Mouse (Mus musculus): ENCODE data around the gene 2410137M14Rik.

DNA sequence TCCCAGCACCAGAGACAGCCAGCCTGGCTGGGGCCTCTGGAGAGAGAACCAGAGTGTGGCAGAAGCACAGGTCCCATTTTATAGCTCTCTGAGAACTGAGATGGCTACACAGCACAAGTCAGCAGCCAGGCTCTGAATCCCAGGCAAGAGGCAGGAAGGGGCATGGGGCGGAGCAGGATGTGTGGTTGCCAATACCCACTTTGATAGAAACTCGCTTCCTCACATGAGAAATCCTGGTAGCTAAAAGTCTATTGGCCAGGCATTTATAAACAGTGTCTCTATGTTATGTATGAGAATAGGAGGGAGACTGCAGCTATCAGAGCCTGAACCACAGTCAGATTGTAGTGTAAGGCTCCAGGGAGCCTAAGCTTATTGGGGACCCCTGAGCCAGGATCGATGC, 8.2 kb downstream of the 2410137M14Rik start:
- TF ChIP-seq EP300 (IDR thresholded peaks at IDR 0.05; ENCODE audit: low read depth in 1 of 2, low read length in 2 of 2) = no peak
- TF ChIP-seq ELF1 (IDR thresholded peaks at IDR 0.05; ENCODE audit: low read depth, low read length) = no peak
- no peak for TF ChIP-seq MYC (IDR thresholded peaks at IDR 0.05; ENCODE audit: low read depth, low read length)

Data from MEL (cell line).